Mouse (Mus musculus) stomach, postnatal 0 days (tissue): ENCODE results near the gene N4bp1. TPM values are rescaled to one million over a fixed set of nuclear protein-coding genes. Genes with fewer than 3 reads are reported as not detected.

ENCODE experiments used
- ATAC-seq: fragments of 200-750 bp; cut with Nextera tagmentation; 2 replicates; pipeline ENCODE4 v1.8.0; 2017; ENCODE audit not compliant: low FRiP score, low TSS enrichment
- DNase-seq: peaks from one replicate; pipeline ENCODE4 v3.0.0-alpha.2; 2016; ENCODE audit warnings: low spot score
- H3K27ac ChIP-seq: fragments of 300-500 bp; sonication (generic); replicated peaks from 2 replicates; pipeline ENCODE4 v1.5.1; 2014; ENCODE audit warnings: mild to moderate bottlenecking, control low read depth
- H3K27me3 ChIP-seq: fragments of 300-500 bp; sonication (generic); 2 replicates; pipeline ENCODE4 v1.6.1; 2014; ENCODE audit warnings: low read length; ENCODE audit not compliant: control insufficient read depth, insufficient read depth
- H3K36me3 ChIP-seq: fragments of 300-500 bp; sonication (generic); 2 replicates; pipeline ENCODE4 v1.6.1; 2014; ENCODE audit warnings: low read length, mixed read lengths; ENCODE audit not compliant: control insufficient read depth, insufficient read depth
- H3K4me1 ChIP-seq: fragments of 300-500 bp; sonication (generic); replicated peaks from 2 replicates; pipeline ENCODE4 v1.6.1; 2014; ENCODE audit warnings: antibody characterized with exemption; ENCODE audit not compliant: control insufficient read depth, insufficient read depth
- H3K4me2 ChIP-seq: fragments of 300-500 bp; sonication (generic); replicated peaks from 2 replicates; pipeline ENCODE4 v1.6.1; 2014; ENCODE audit warnings: low read depth, mild to moderate bottlenecking, control low read depth, moderate library complexity
- H3K4me3 ChIP-seq: fragments of 300-500 bp; sonication (generic); 2 replicates; pipeline ENCODE4 v1.5.1; 2014; ENCODE audit warnings: low read depth, low read length, control low read depth
- H3K9ac ChIP-seq: fragments of 300-500 bp; sonication (generic); 2 replicates; pipeline ENCODE4 v1.6.1; 2014; ENCODE audit warnings: mild to moderate bottlenecking, low read length, control low read depth, mixed read lengths
- H3K9me3 ChIP-seq: fragments of 300-500 bp; sonication (generic); 2 replicates; pipeline ENCODE4 v1.6.1; 2016; ENCODE audit warnings: low read length; ENCODE audit not compliant: control insufficient read depth
- CTCF ChIP-seq: IDR thresholded peaks from 2 replicates; pipeline ENCODE4 v1.5.1; 2016; ENCODE audit warnings: antibody characterized with exemption, low read depth, mild to moderate bottlenecking, moderate library complexity
- EP300 ChIP-seq: optimal IDR thresholded peaks from 2 replicates; pipeline ENCODE3; 2016; ENCODE audit warnings: antibody characterized with exemption
- WGBS: fragments of 180-500 bp; shearing (Covaris S2); extraction: QIAGEN DNeasy Blood & Tissue Kit; methylation state at CpG from one replicate; pipeline ENCODE4 v1.1.7; 2014; 5-methylcytosine and 5-hydroxymethylcytosine counted together
- polyA plus RNA-seq: library from polyadenylated mRNA; unstranded; fragments of >200 nt; fragmentation: Nextera tagmentation; extraction: Ambion mirVana; gene quantifications from 2 replicates; pipeline ENCODE4 v1.2.1, GENCODE M21; 2015

The N4bp1 gene
- polyA plus RNA-seq, 1 experiment from 2014 or later: 6.5 TPM

DNA sequence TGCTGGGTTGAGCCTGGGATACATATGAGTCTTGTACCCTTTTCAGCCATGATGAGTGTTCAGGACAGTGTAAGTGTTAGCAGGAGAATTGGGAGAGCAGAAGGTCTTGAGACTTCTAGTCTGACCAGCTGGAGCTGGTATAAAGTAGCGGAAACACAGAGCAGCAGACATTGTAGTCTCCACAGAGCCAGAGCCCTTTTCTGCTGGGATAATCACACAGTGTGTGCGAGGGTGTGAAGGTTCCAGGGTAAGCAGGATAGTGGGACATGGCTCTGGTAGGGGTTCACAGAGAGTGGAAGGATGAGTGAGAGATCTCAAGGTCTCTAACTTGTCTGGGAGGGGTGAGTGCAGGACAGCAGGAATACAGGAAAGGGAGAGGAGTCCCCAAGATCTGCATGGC is 33.0 kb upstream of the N4bp1 start:
- ATAC-seq (no peak), DNase-seq (no peak)
- WGBS: 80% methylated on average over 2 of the region's 2 CpGs
- Histone ChIP-seq H3K9me3 (no peaks in the 10 kb centered on the region), H3K36me3 (no peaks in the 10 kb centered on the region), H3K4me3 (no peak overlapping the region), H3K27ac (no peak overlapping the region), H3K4me2 (no peak overlapping the region), H3K9ac (no peak overlapping the region), H3K4me1 (no peaks in the 10 kb centered on the region), H3K27me3 (no peaks in the 10 kb centered on the region)
- no peak for TF ChIP-seq EP300
- no peak for TF ChIP-seq CTCF

DNA sequence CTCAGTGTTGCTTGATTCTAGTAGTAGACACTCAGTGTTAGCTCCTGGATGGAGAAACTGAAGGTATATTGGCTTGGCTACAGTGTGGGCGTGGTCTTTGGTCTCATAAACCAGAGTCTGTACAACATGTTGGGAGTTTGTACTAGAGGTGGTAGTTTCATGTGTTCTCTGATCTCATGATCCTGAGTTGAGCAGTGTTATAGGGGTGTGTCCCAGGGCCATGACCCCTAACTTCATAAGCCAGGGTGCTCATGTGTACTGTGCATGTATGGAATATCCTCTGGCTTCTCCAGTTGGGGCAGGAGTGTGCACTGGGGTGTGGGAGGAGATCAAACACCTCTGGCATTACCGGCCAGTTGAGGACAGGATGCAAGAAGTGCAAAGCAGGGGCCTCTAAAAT is 32.6 kb upstream of the N4bp1 start:
- WGBS: 85% methylated on average over 2 of the region's 2 CpGs
- H3K4me3 ChIP-seq: no peak overlapping the region
- TF ChIP-seq CTCF (no peak), EP300 (no peak)
- no peak for ATAC-seq
- no peaks in the 10 kb centered on the region for H3K9me3 ChIP-seq
- H3K4me1 ChIP-seq: no peaks in the 10 kb centered on the region
- no peak overlapping the region for H3K9ac ChIP-seq
- no peak overlapping the region for H3K4me2 ChIP-seq
- no peaks in the 10 kb centered on the region for H3K27me3 ChIP-seq
- H3K36me3 ChIP-seq: no peaks in the 10 kb centered on the region
- H3K27ac ChIP-seq: no peak overlapping the region
- DNase-seq: no peak

DNA sequence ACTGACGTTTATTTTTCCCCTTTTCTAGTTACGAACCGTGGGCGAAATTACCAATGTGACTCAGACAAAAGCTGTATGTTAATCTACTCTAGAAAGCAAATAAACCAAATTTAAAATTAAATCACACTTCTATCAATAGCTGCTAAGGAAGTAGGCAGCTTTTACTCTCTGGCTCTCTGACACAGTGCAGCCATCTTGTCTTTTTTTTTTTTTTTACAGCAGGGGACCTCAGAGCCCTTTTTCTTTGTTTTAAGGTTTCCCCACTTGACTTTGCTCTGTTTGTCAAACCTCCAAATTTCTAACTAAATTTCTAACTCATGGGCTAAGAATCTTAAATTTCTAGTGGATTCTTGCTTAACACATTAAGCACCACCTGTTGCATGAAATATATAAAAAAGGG is 31.3 kb upstream of the N4bp1 start:
- H3K27me3 ChIP-seq: no peaks in the 10 kb centered on the region
- TF ChIP-seq CTCF (no peak), EP300 (no peak)
- no peak overlapping the region for H3K9ac ChIP-seq
- no peak for DNase-seq
- no peak for ATAC-seq
- H3K9me3 ChIP-seq: no peaks in the 10 kb centered on the region
- WGBS: 83% methylated on average over 4 of the region's 4 CpGs
- no peak overlapping the region for H3K27ac ChIP-seq
- H3K36me3 ChIP-seq: no peaks in the 10 kb centered on the region
- no peak overlapping the region for H3K4me2 ChIP-seq
- no peaks in the 10 kb centered on the region for H3K4me1 ChIP-seq
- no peak overlapping the region for H3K4me3 ChIP-seq

DNA sequence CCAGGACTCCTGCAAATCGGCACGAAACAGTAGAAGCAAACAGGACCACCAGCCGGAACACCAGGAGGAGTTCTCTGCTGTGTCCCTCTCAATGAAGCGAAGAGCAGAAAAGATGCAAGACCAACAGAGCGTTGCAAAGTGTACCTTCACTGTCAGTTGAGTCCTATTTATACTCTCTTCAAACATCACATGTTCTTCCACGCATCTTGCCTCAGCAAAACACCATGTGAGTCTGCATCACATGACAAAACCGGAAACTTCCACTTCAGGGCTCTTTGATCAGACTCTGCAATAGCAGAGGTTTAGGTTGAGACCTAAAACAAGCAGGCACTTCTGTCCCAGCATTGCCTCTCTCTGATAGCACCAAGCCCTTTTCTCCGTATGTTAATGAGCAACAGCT is 26.1 kb upstream of the N4bp1 start:
- WGBS: 89% methylated on average over 8 of the region's 8 CpGs
- ATAC-seq (no peak), DNase-seq (no peak)
- no peak overlapping the region for H3K9ac ChIP-seq
- no peaks in the 10 kb centered on the region for H3K27me3 ChIP-seq
- H3K4me2 ChIP-seq: no peak overlapping the region
- no peaks in the 10 kb centered on the region for H3K9me3 ChIP-seq
- TF ChIP-seq CTCF: no peak
- no peak for TF ChIP-seq EP300
- H3K4me1 ChIP-seq: no peaks in the 10 kb centered on the region
- no peaks in the 10 kb centered on the region for H3K36me3 ChIP-seq
- no peak overlapping the region for H3K27ac ChIP-seq
- no peak overlapping the region for H3K4me3 ChIP-seq

DNA sequence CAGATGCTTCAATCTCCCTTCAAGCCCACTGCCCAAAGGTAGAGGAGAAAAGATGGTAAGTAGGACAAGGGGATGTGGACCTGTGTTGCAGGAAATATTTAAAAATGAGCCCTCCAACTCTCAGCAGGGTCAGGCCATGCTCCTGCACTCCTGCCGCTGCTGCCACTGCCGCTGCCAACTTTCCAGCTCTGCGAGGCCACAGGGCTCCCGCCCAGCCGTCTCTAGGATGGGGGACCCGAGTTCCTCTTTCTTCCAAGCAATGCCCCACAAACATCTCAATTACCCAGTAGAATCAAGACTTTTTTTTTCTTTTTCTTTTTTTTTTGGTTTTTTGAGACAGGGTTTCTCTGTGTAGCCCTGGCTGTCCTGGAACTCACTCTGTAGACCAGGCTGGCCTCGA is 25.2 kb upstream of the N4bp1 start:
- Histone ChIP-seq H3K36me3 (no peaks in the 10 kb centered on the region), H3K9me3 (no peaks in the 10 kb centered on the region), H3K4me1 (no peaks in the 10 kb centered on the region), H3K27me3 (no peaks in the 10 kb centered on the region), H3K9ac (no peak overlapping the region), H3K4me3 (no peak overlapping the region), H3K4me2 (no peak overlapping the region), H3K27ac (no peak overlapping the region)
- DNase-seq (no peak), ATAC-seq (no peak)
- TF ChIP-seq CTCF: no peak
- TF ChIP-seq EP300: no peak
- WGBS: 82% methylated on average over 6 of the region's 7 CpGs

DNA sequence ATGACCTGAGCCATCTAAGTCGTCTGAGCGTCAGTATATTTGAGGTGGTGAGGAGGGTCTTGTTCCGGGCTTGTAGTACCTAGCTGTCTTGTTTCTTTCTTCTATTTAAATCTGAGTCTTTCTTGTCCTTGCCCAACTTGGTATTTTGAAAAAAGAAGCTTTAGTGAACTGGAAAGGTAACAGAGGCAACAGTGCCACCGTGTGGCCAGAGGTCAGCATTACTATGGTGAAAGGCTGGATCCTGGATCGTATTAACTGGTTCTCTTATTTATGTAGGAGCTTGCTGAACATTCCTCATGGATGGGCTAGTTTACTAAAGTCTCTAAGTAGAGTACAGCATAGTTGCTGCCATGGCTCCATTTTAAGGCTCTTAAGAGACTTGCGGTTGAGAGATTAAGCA is 23.5 kb upstream of the N4bp1 start:
- Histone ChIP-seq H3K9me3 (no peaks in the 10 kb centered on the region), H3K4me1 (no peaks in the 10 kb centered on the region), H3K4me3 (no peak overlapping the region), H3K9ac (no peak overlapping the region), H3K4me2 (no peak overlapping the region), H3K27me3 (no peaks in the 10 kb centered on the region), H3K27ac (no peak overlapping the region), H3K36me3 (no peaks in the 10 kb centered on the region)
- TF ChIP-seq EP300 (no peak), CTCF (peak; percentile 92)
- ATAC-seq: no peak
- 16% methylated on average over 6 of the region's 6 CpGs for WGBS
- peak; percentile 79 for DNase-seq
